Mouse (Mus musculus) liver, embryonic 11.5 days (tissue): ENCODE data around the gene Srsf6. TPM values are rescaled to one million over a fixed set of nuclear protein-coding genes. Genes with fewer than 3 reads are reported as not detected.
"Not testable (repeated sequence)": the region's sequence is repeated elsewhere in the genome, so short reads cannot be mapped to it uniquely, and the experiment has no call there.

ENCODE experiments used
- ATAC-seq: fragments of 200-750 bp; cut with Nextera tagmentation; replicated peaks from 2 replicates; pipeline ENCODE4 v1.8.0; 2017; ENCODE audit warnings: moderate number of reproducible peaks, mild to moderate bottlenecking, moderate TSS enrichment, moderate library complexity; ENCODE audit not compliant: low FRiP score
- DNase-seq: peaks from one replicate; pipeline ENCODE4 v3.0.0-alpha.2; 2017; ENCODE audit warnings: low spot score
- H3K27ac ChIP-seq: fragments of 300-500 bp; sonication (generic); 2 replicates; pipeline ENCODE4 v1.5.1; 2014; ENCODE audit warnings: mild to moderate bottlenecking, low read depth, low read length, control low read depth
- H3K27me3 ChIP-seq: fragments of 300-500 bp; sonication (generic); replicated peaks from 2 replicates; pipeline ENCODE4 v1.6.1; 2014; ENCODE audit warnings: low read length, mixed read lengths; ENCODE audit not compliant: control insufficient read depth, insufficient read depth
- H3K36me3 ChIP-seq: fragments of 300-500 bp; sonication (generic); 2 replicates; pipeline ENCODE4 v1.6.1; 2014; ENCODE audit warnings: mild to moderate bottlenecking, low read length, moderate library complexity, mixed read lengths; ENCODE audit not compliant: control insufficient read depth, insufficient read depth
- H3K4me1 ChIP-seq: fragments of 300-500 bp; sonication (generic); replicated peaks from 2 replicates; pipeline ENCODE4 v1.6.1; 2014; ENCODE audit warnings: low read length, mixed read lengths; ENCODE audit not compliant: control insufficient read depth, insufficient read depth
- H3K4me2 ChIP-seq: fragments of 300-500 bp; sonication (generic); 2 replicates; pipeline ENCODE4 v1.6.1; 2014; ENCODE audit warnings: mild to moderate bottlenecking, control low read depth, moderate library complexity
- H3K4me3 ChIP-seq: fragments of 300-500 bp; sonication (generic); 2 replicates; pipeline ENCODE4 v1.5.1; 2014; ENCODE audit warnings: low read depth, low read length, control low read depth
- H3K9ac ChIP-seq: fragments of 300-500 bp; sonication (generic); 2 replicates; pipeline ENCODE4 v1.6.1; 2014; ENCODE audit warnings: low read depth, low read length, control low read depth
- H3K9me3 ChIP-seq: fragments of 300-500 bp; sonication (generic); 2 replicates; pipeline ENCODE4 v1.6.1; 2016; ENCODE audit warnings: low read length, inconsistent platforms, mixed read lengths; ENCODE audit not compliant: control insufficient read depth
- WGBS: fragments of 180-500 bp; shearing (Covaris S2); extraction: QIAGEN DNeasy Blood & Tissue Kit; methylation state at CpG from one replicate; pipeline ENCODE4 v1.1.7; 2014; 5-methylcytosine and 5-hydroxymethylcytosine counted together
- polyA plus RNA-seq: library from polyadenylated mRNA; unstranded; fragments of >200 nt; fragmentation: Nextera tagmentation; extraction: Ambion mirVana; gene quantifications from 2 replicates; pipeline ENCODE4 v1.2.1, GENCODE M21; 2014

Gene Srsf6
- polyA plus RNA-seq = 240 and 261 TPM in 2 replicates

DNA sequence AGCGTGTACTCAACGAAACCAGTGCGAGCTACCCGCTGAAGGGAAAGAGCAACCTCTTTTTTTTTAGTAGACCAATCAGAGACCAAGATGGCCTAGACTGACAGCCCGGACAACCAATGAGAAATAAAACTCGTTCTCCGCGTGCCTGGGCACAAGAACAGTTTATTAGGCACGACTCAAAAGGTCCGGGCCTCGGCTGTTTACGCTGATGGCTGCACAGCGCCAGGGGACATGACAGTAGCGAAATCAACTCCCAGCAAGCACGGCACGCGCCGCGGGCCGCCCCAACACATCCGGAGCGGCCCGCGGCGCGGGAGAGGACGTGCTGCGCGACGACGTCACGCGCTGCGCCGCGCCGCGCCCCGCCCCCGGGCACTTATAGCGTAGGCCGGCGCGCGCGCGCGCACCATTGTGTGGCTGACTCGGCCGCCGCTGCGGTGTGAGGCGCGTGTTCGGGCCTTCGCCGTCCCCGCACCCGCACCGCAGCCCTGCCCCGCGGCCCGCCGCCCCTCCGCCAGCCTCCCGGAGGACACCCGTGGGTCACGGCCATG is at the start of gene Srsf6:
Gene Srsf6, plus strand, starts transcription at position 406 of the 551 bp plus-strand sequence.
- Histone ChIP-seq H3K27me3 (no peaks in the 10 kb centered on the region), H3K9me3 (no peaks in the 10 kb centered on the region), H3K4me3 (peak within 1 kb of the TSS; percentile 73), H3K9ac (peak within 1 kb of the TSS; percentile 100), H3K4me1 (peaks cover 8% of the 10 kb centered on the region), H3K36me3 (peaks cover 21% of the 10 kb centered on the region), H3K27ac (peak within 1 kb of the TSS; percentile 97), H3K4me2 (peak within 1 kb of the TSS; percentile 90)
- under 1% methylated on average over 65 of the region's 68 CpGs for WGBS
- peak; percentile 88 for ATAC-seq
- peak; percentile 87 for DNase-seq

DNA sequence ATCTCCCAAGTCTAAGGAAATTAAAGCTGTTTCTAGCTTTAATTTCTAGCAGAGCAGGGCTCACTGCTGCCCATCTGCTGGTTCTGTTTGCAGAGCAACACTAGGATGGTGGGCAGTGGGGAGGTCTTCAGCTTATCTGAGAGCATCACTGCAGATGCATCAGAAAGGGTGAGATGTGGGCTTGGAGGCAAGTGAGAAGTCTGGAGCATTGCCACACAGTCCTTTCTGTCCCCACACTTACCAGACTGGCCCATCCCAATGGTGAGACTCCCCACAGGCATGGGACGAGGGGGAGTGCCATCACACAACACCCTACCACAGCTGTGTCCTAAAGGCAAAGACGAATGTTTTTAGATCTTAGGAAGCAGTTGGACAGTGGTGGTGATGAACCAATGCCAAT is 47.2 kb upstream of the Srsf6 start:
- no peak overlapping the region for H3K4me3 ChIP-seq
- no peaks in the 10 kb centered on the region for H3K9me3 ChIP-seq
- WGBS = 64% methylated on average over 2 of the region's 2 CpGs
- no peak for DNase-seq
- no peaks in the 10 kb centered on the region for H3K4me1 ChIP-seq
- no peaks in the 10 kb centered on the region for H3K27me3 ChIP-seq
- no peaks in the 10 kb centered on the region for H3K36me3 ChIP-seq
- H3K9ac ChIP-seq = no peak overlapping the region
- H3K4me2 ChIP-seq = no peak overlapping the region
- no peak overlapping the region for H3K27ac ChIP-seq
- no peak for ATAC-seq

DNA sequence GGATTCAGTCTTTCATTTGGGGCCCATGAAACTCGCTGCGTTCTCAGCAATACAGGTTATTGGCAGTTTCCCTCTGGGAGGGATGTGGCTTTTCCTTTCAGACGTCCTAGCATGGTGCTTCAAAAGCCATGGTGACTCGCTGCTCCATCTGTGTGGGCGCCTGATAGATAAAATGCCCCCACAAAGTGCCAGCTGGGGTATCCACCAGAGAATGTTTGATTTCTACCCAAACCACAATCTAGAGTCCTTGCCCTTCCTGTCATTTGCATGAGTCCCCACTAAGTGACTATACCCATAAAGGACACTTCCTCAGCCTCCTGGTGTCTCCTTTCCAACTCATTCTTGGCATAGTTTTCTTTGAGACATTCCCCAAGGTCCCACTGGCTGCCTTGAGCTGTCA is 44.2 kb upstream of the Srsf6 start:
- no peaks in the 10 kb centered on the region; the same call in 1 of the 2 replicates for H3K4me1 ChIP-seq
- H3K4me3 ChIP-seq = no peak overlapping the region
- ATAC-seq = no peak
- no peak for DNase-seq
- no peaks in the 10 kb centered on the region for H3K27me3 ChIP-seq
- no peak overlapping the region for H3K27ac ChIP-seq
- no peaks in the 10 kb centered on the region for H3K36me3 ChIP-seq
- H3K9me3 ChIP-seq = no peaks in the 10 kb centered on the region
- no peak overlapping the region for H3K9ac ChIP-seq
- no peak overlapping the region for H3K4me2 ChIP-seq
- WGBS = 72% methylated on average over 5 of the region's 5 CpGs

DNA sequence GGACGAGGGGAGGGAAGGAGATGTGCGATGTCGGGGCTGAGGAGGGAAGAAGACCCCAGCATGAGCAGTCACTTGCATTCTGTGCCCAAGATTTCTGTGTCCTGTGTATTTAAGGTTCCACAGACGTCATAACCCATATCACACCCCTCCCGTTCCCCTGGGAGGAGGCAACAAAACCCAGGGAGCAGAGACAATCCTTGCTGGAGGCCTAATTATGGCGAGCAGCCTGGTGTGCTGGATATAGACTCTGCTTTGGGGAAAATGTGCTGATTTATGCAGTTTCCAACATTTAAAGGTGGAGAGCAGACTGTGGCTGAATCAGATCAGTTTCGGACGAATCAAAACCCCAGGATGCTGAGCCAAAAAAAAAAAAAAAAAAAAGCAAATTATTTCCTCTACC is 42.7 kb upstream of the Srsf6 start:
- 87% methylated on average over 8 of the region's 8 CpGs for WGBS
- Histone ChIP-seq H3K4me1 (no peaks in the 10 kb centered on the region; the same call in 1 of the 2 replicates), H3K36me3 (no peaks in the 10 kb centered on the region), H3K27ac (no peak overlapping the region), H3K9ac (no peak overlapping the region), H3K27me3 (no peaks in the 10 kb centered on the region), H3K9me3 (no peaks in the 10 kb centered on the region), H3K4me3 (no peak overlapping the region), H3K4me2 (no peak overlapping the region)
- no peak for DNase-seq
- no peak for ATAC-seq

DNA sequence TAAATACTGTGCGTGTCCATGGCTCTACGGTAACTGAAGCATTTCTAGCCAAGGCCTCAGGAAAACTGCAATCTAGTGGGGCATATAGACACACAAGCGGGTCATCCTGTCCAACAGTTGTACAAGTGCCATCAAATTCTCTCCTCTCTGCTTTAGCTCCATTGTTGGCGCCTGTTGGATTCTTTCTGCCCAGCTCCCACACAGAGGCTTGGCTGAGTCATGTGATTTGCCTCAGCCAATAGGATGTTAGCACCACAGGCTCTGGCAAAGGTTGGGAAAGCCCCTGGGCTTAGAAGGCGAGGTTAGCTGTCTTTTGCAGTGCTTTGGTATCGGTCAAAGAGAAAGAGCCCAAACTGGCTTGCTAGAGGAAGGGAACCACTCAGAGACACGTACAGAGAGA is 42.1 kb upstream of the Srsf6 start:
- Histone ChIP-seq H3K4me1 (no peaks in the 10 kb centered on the region; the same call in 1 of the 2 replicates), H3K27me3 (no peaks in the 10 kb centered on the region), H3K27ac (no peak overlapping the region), H3K4me2 (no peak overlapping the region), H3K4me3 (no peak overlapping the region), H3K9me3 (no peaks in the 10 kb centered on the region), H3K36me3 (no peaks in the 10 kb centered on the region), H3K9ac (no peak overlapping the region)
- DNase-seq = no peak
- ATAC-seq = no peak
- 63% methylated on average over 7 of the region's 7 CpGs for WGBS

DNA sequence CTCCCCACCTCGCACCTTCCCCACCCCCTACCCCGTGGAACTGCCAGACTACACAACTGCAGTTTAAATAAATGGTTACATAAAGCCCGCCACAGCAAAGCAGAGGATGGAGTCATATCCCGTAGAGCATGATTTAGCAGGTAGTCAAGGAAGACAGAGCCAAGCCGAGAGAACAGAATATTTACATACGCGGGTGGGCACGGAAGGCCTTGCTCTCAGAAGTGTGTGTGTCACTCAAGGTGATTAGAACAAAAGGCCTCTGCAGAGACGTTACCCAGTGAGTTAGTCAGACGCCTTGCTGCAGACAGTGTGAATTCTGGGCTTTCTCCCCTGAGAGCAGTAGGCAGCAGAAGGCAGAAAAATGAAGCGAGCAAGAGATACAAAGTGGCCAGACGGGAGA is 41.6 kb upstream of the Srsf6 start:
- Histone ChIP-seq H3K4me3 (no peak overlapping the region), H3K4me2 (no peak overlapping the region), H3K9ac (no peak overlapping the region), H3K36me3 (no peaks in the 10 kb centered on the region), H3K4me1 (no peaks in the 10 kb centered on the region; the same call in 1 of the 2 replicates), H3K27ac (no peak overlapping the region), H3K9me3 (no peaks in the 10 kb centered on the region), H3K27me3 (no peaks in the 10 kb centered on the region)
- ATAC-seq (no peak), DNase-seq (no peak)
- 72% methylated on average over 12 of the region's 12 CpGs for WGBS

DNA sequence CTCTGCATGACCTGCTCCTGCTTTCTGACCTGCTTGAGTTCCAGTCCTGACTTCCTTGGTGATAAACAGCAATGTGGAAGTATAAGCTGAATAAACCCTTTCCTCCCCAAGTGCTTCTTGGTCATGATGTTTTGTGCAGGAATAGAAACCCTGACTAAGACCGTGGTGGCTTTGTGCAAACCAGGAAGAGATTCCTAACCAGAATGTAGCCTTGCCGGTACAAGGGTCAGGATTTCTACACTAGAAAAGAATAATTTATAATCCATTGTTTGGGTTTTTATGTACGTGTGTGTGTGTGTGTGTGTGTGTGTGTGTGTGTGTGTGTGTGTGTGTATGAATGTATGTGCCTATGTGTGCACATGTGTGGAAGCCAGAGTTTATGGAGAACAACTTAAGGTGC is 38.3 kb upstream of the Srsf6 start:
- WGBS = 79% methylated on average over 3 of the region's 3 CpGs

DNA sequence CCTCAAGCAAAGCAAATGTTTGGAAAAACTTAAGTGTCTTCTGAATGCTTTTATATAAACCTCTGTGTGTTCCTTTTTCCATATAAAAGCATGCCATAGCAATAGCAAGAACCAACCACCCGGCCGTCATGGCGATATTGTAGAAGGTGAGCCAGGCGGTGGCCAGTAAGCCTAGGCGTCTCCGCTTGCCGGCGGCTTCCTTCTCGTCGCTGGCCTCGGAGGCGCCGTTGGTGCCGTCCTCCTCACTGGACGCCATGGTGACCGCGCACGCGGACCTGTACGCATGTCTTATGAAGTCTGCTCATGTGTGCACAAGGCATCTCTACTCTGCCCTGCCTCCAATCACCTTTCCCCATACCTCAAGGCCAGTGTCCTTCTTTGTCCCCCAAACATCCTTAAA is 32.1 kb upstream of the Srsf6 start:
- 91% methylated on average over 16 of the region's 20 CpGs for WGBS
- H3K27ac ChIP-seq, H3K36me3 ChIP-seq, H3K9me3 ChIP-seq, ATAC-seq, H3K9ac ChIP-seq, H3K4me3 ChIP-seq, DNase-seq, H3K4me2 ChIP-seq, H3K4me1 ChIP-seq, H3K27me3 ChIP-seq: not testable (repeated sequence)

More for the DNA sequence above, 38.3 kb upstream of the Srsf6 start:
- H3K4me3 ChIP-seq, DNase-seq, H3K4me2 ChIP-seq, ATAC-seq, H3K9me3 ChIP-seq, H3K27me3 ChIP-seq, H3K36me3 ChIP-seq, H3K9ac ChIP-seq, H3K4me1 ChIP-seq, H3K27ac ChIP-seq: not testable (repeated sequence)

DNA sequence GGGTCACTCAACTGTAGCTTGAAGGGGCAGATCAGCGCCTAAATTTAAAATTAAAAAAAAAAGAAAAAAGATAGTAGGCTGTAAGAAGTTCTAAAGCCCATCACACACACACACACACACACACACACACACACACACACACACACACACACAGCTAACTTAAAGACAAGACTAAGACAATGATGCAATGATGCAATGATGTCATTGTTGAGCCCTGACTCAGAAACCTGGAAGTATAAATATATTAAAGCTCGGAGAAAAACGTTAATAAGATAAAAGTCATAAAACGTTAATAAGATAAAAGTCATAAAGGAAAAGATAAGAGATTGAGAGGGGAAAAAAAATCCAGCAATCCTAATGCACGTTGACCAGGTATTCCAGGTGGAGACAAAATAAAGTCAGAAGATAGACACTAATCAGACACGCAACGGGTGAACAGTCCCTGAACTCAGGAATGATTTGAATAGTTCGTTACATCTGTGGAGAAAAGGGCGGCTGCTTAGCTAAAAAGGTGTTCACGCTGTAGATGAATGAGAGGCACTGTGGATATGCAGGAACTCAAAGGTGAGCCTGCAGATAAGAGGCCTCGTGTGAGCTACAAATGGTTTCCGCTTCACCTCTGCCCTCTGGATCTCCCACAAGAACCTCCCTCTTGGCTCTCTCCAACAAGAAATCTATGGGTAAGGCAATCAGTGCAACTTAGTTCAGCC is 31.3 kb upstream of the Srsf6 start:
- no peak for ATAC-seq
- no peak overlapping the region for H3K4me3 ChIP-seq
- no peaks in the 10 kb centered on the region for H3K9me3 ChIP-seq
- no peaks in the 10 kb centered on the region for H3K4me1 ChIP-seq
- no peak overlapping the region for H3K9ac ChIP-seq
- H3K27ac ChIP-seq = no peak overlapping the region
- H3K4me2 ChIP-seq = no peak overlapping the region
- H3K36me3 ChIP-seq = no peaks in the 10 kb centered on the region
- WGBS = 64% methylated on average over 12 of the region's 12 CpGs
- H3K27me3 ChIP-seq = no peaks in the 10 kb centered on the region
- DNase-seq = no peak
